Mouse (Mus musculus) lung, adult 2 months (tissue): ENCODE results near the gene Taf6.

ENCODE experiments used
- CTCF ChIP-seq: fragments of 200-500 bp; IDR thresholded peaks from 2 replicates; pipeline ENCODE4 v1.5.1; 2011; ENCODE audit warnings: mild to moderate bottlenecking, low read length, control low read depth; ENCODE audit not compliant: insufficient read depth
- POLR2A ChIP-seq: fragments of 200-500 bp; IDR thresholded peaks from 2 replicates; pipeline ENCODE4 v1.6.1; 2011; ENCODE audit warnings: low read depth, mild to moderate bottlenecking, control low read depth, low read length, borderline replicate concordance; ENCODE audit errors: extremely low read depth

- TF ChIP-seq CTCF (no peak), POLR2A (no peak)
These were observed 48.7 kb downstream of the Taf6 start for GRCm38 (mm10) chr5:138138585-138138984.
